Mouse (Mus musculus): ENCODE data around the gene Cd80.

Gene Cd80

DNA sequence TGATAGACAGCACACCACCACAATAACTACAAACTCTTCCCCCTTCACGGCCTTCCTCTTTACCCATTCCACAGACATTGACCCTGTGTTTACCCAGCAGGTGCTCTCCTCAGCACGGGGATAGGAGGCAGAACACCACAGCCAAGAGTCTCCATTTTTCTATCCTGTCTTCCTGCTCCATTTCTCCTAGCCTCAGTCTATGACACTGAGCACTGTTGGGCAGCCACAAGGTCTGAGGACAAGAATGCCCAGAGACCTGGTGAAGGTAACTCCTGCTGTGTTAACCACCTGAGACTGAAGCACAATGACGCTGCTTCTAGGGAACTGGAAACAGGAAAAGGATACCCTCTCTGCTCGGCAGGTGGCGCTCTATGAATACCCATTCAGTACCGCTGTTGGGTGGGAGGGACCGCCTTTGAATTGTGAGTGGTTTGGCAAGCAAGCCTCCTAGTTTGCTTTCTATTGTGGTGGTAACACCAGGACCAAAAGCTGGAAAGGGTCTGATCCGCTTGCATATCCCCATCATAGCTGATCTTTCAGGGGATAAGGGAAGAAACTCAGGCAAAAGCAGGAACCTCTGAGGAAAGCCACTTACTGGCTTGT, 81.3 kb downstream of the Cd80 start:
- DNase-seq: peak; percentile 66 to 78

DNA sequence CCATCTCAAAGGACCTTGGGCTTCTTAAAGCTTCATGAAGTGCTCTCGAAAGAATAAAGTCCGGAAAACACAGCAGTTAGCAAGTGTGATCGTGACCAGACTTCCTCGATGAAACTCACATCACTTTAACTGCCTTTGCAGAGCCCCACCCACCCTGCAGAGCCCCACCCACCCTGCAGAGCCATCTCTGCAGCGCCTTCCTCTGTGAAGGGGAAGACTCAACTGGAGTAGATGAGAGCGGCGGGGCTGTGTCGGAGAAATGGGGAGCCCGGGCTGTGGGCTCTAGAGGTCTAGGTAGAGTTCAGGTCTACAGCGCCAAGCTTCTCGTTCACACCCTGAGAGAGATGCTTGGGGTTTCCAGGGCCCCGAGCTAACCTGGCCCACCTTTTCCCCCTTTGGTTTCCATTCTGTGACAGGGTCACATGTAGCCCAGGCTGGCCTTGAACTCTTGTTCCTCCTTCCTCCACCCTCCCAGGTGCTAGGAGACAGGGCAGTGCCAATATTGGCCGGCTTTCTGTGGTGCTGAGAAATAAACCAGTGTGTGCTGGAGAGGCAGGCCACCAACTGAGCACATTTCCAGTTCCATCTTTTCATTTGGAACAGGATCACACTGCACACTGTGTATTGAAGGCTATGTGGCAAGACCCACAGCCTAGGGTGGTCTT, 83.5 kb downstream of the Cd80 start:
- DNase-seq: no peak

All from cerebellum, postnatal 25 days (tissue).